ENCODE assay signal across 8 mouse cellular contexts in genomic region chrX:109012371-109013031, GRCm38 (mm10). TPM values are rescaled to one million over a fixed set of nuclear protein-coding genes. Genes with fewer than 3 reads are reported as not detected.
A peak's percentile ranks its signal among the peaks of the same experiment; 100 is the strongest.
DNase-seq lines count a peak whose midpoint lies in the region; ATAC-seq and TF ChIP-seq lines count a peak whose summit lies in the region.

No protein-coding gene starts in this region.

- H3K4me1 ChIP-seq in bone marrow macrophage, adult 2 months (ENCODE audit: control insufficient read depth, insufficient read depth, low read length), result no peaks in the 10 kb centered on the region
- H3K4me1 ChIP-seq in embryonic facial prominence, embryonic 15.5 days, result no peaks in the 10 kb centered on the region
- H3K4me1 ChIP-seq in heart, embryonic 13.5 days, result no peaks in the 10 kb centered on the region
- H3K4me1 ChIP-seq in liver, embryonic 11.5 days (replicated peaks; ENCODE audit: control insufficient read depth, insufficient read depth, low read length), result no peaks in the 10 kb centered on the region
- H3K4me1 ChIP-seq in testis, adult 2 months (ENCODE audit: control insufficient read depth, insufficient read depth, low read length), result peaks cover 2% of the 10 kb centered on the region; the same call in 1 of the 2 replicates

- peak overlapping the region; percentile 50 for H3K27ac ChIP-seq in bone marrow macrophage, adult 2 months (ENCODE audit: insufficient read depth, low read depth, low read length)
- H3K27ac ChIP-seq in embryonic facial prominence, embryonic 15.5 days (replicated peaks), result peak overlapping the region; percentile 73
- peak overlapping the region; percentile 79 for H3K27ac ChIP-seq in heart, embryonic 13.5 days (replicated peaks)
- peak overlapping the region; percentile 64; the same call in 1 of the 2 replicates for H3K27ac ChIP-seq in liver, embryonic 11.5 days (ENCODE audit: low read depth, low read length)
- peak overlapping the region; percentile 65 for H3K27ac ChIP-seq in testis, adult 2 months (ENCODE audit: control insufficient read depth, insufficient read depth, low read depth, low read length)

- H3K36me3 ChIP-seq in embryonic facial prominence, embryonic 15.5 days, result no peaks in the 10 kb centered on the region
- peaks cover under 1% of the 10 kb centered on the region; the same call in 1 of the 2 replicates for H3K36me3 ChIP-seq in heart, embryonic 13.5 days
- H3K36me3 ChIP-seq in liver, embryonic 11.5 days (ENCODE audit: control insufficient read depth, insufficient read depth, low read length), result no peaks in the 10 kb centered on the region
- no peaks in the 10 kb centered on the region for H3K36me3 ChIP-seq in testis, adult 2 months (ENCODE audit: control insufficient read depth, insufficient read depth, low read length)

- peak overlapping the region; percentile 45 for H3K4me2 ChIP-seq in embryonic facial prominence, embryonic 15.5 days (replicated peaks)
- peak overlapping the region; percentile 66 for H3K4me2 ChIP-seq in heart, embryonic 13.5 days
- H3K4me2 ChIP-seq in liver, embryonic 11.5 days, result peak overlapping the region; percentile 61

- peak; percentile 64 for DNase-seq in kidney, postnatal 10 days
- peak; percentile 53 for DNase-seq in liver, embryonic 11.5 days (ENCODE audit: low spot score)
- peak; percentile 81 for DNase-seq in naive thymus-derived CD4-positive, alpha-beta T cell, adult 2 months (ENCODE audit: low read depth)

- H3K4me3 ChIP-seq in bone marrow macrophage, adult 2 months (ENCODE audit: insufficient read depth, low read length), result peak overlapping the region; percentile 72
- peak overlapping the region; percentile 54 for H3K4me3 ChIP-seq in embryonic facial prominence, embryonic 15.5 days (replicated peaks)
- peak overlapping the region; percentile 60 for H3K4me3 ChIP-seq in heart, embryonic 13.5 days
- H3K4me3 ChIP-seq in liver, embryonic 11.5 days (ENCODE audit: low read depth, low read length), result peak overlapping the region; percentile 56
- H3K4me3 ChIP-seq in testis, adult 2 months (ENCODE audit: control insufficient read depth, low read depth, low read length), result peak overlapping the region; percentile 84

- peak; percentile 61 for ATAC-seq in CD4-positive, CD25-positive, alpha-beta regulatory T cell, adult 4 months
- ATAC-seq in embryonic facial prominence, embryonic 15.5 days (ENCODE audit: insufficient number of reproducible peaks, low FRiP score, low TSS enrichment, low read depth), result peak; percentile 84
- 0 out of 2 replicates have a peak, but pooled peaks have one; percentile 26 for ATAC-seq in heart, embryonic 13.5 days (ENCODE audit: extremely low read depth, insufficient number of reproducible peaks, low FRiP score, low TSS enrichment)
- peak; percentile 79 for ATAC-seq in liver, embryonic 11.5 days (replicated peaks; ENCODE audit: low FRiP score)

- peak overlapping the region; percentile 15 for H3K9ac ChIP-seq in embryonic facial prominence, embryonic 15.5 days
- H3K9ac ChIP-seq in heart, embryonic 13.5 days, result peak overlapping the region; percentile 76
- peak overlapping the region; percentile 53 for H3K9ac ChIP-seq in liver, embryonic 11.5 days (ENCODE audit: low read depth, low read length)

- 18% methylated on average over 23 of the region's 23 CpGs for WGBS in embryonic facial prominence, embryonic 15.5 days
- 11% methylated on average over 23 of the region's 23 CpGs for WGBS in heart, embryonic 13.5 days
- WGBS in liver, embryonic 11.5 days, result 16% methylated on average over 23 of the region's 23 CpGs

- H3K27me3 ChIP-seq in embryonic facial prominence, embryonic 15.5 days, result no peaks in the 10 kb centered on the region
- no peaks in the 10 kb centered on the region for H3K27me3 ChIP-seq in heart, embryonic 13.5 days (replicated peaks)
- H3K27me3 ChIP-seq in liver, embryonic 11.5 days (replicated peaks; ENCODE audit: control insufficient read depth, insufficient read depth, low read length), result no peaks in the 10 kb centered on the region
- no peaks in the 10 kb centered on the region for H3K27me3 ChIP-seq in testis, adult 2 months (ENCODE audit: control insufficient read depth, insufficient read depth, low read length)

- H3K9me3 ChIP-seq in embryonic facial prominence, embryonic 15.5 days (replicated peaks), result no peaks in the 10 kb centered on the region
- no peaks in the 10 kb centered on the region for H3K9me3 ChIP-seq in heart, embryonic 13.5 days
- no peaks in the 10 kb centered on the region for H3K9me3 ChIP-seq in liver, embryonic 11.5 days (ENCODE audit: control insufficient read depth, low read length)

- TF ChIP-seq POLR2A in bone marrow macrophage, adult 2 months (IDR thresholded peaks at IDR 0.05; ENCODE audit: borderline replicate concordance, low read depth, low read length), result no peak
- no peak for TF ChIP-seq POLR2A in testis, adult 2 months (IDR thresholded peaks at IDR 0.05; ENCODE audit: control insufficient read depth, low read depth, low read length)

- no peak for TF ChIP-seq CTCF in bone marrow macrophage, adult 2 months (IDR thresholded peaks at IDR 0.05; ENCODE audit: low read depth, low read length)
- no peak for TF ChIP-seq CTCF in testis, adult 2 months (IDR thresholded peaks at IDR 0.05; ENCODE audit: control insufficient read depth, insufficient read depth, insufficient replicate concordance, low read depth, low read length)

RNA-seq across cellular contexts. Expression of gene Hmgn5, which starts 0.7 kb away (rescaled TPM):
- 10 to 100 TPM; 18.0 to 20.4 TPM for polyA plus RNA-seq in CD4-positive, CD25-positive, alpha-beta regulatory T cell, adult 4 months (2017; shearing (Covaris generic))
- 17.6 and 17.8 TPM in 2 replicates for polyA plus RNA-seq in bone marrow macrophage, adult 2 months (2012; ENCODE audit: insufficient read depth, insufficient read length, missing spikeins)
- 21.4 and 24.2 TPM in 2 replicates for polyA plus RNA-seq in embryonic facial prominence, embryonic 15.5 days (2015; fragmentation: Nextera tagmentation; extraction: Ambion mirVana)
- polyA plus RNA-seq in heart, embryonic 13.5 days (2015; fragmentation: Nextera tagmentation; extraction: Ambion mirVana), result 18.9 and 21.2 TPM in 2 replicates
- 23.8 and 29.4 TPM in 2 replicates for polyA plus RNA-seq in liver, embryonic 11.5 days (2014; fragmentation: Nextera tagmentation; extraction: Ambion mirVana)
- 0.38 and 1.2 TPM in 2 replicates for polyA plus RNA-seq in testis, adult 2 months (2012; rRNA removed)

Comparison
In these comparisons a context has a peak if more than half of its experiments do, and no peak if none do; other contexts are left out.
1. Peak in every context shown above with its lines: DNase-seq, ATAC-seq, H3K4me3 ChIP-seq and H3K27ac ChIP-seq.
2. ATAC-seq: peak in every context shown above with its lines; median percentile 84 in embryonic facial prominence, embryonic 15.5 days; 79 in liver, embryonic 11.5 days; 61 in CD4-positive, CD25-positive, alpha-beta regulatory T cell, adult 4 months; 26 in heart, embryonic 13.5 days.
3. H3K9ac ChIP-seq: peak in every context shown above with its lines; median percentile 76 in heart, embryonic 13.5 days; 53 in liver, embryonic 11.5 days; 15 in embryonic facial prominence, embryonic 15.5 days.